Mouse (Mus musculus): ENCODE results near the gene Gtdc1. TPM values are rescaled to one million over a fixed set of nuclear protein-coding genes. Genes with fewer than 3 reads are reported as not detected.

The Gtdc1 gene
- polyA plus RNA-seq, 1 experiment from 2014 or later, result 20.6 TPM

DNA sequence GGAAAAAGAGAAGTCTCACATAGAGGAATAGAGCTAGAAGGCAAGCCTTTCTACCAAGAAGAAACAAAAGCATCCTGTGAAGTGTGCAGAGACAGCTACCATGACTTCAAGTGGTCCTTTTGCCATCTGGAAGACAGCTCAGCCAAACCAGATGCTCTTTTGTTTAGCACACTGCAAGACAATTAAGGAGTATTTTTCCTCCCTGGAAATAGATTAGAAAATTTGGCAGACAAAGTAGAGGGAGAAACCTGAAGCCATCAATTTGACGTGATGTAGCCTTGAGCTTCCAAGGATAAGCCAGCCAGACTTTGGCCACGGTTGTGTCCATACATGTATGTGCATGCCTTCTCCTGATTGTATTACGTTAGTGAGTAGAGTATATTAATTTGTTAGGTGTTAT is 3.5 kb upstream of the Gtdc1 start:
- ATAC-seq, result no peak
- no peak overlapping the region for H3K9ac ChIP-seq (ENCODE audit: low read length)

DNA sequence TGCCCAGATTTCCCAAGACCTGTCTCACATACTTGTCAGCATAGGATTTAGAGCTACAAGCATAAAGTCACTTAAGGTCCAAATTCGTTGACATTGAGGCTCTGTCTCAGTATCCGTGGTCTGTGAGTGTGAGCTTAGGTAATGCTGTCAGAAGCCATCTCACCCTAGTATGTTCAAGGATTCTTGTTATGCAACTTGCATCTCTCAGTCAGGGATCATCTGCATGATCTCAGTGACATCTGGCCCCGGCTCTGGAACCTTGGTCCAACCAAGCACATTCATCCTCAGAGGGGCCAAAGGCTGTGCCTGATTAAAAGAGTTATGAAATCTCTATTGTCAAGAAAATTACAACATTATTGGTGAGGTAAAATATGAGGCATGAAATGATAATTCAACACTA is 1.2 kb upstream of the Gtdc1 start:
- WGBS, result 89% methylated on average over 3 of the region's 3 CpGs
- no peak overlapping the region for H3K9ac ChIP-seq (ENCODE audit: low read length)
- DNase-seq (ENCODE audit: low spot score), result no peak

More for the DNA sequence above, 3.5 kb upstream of the Gtdc1 start:
- Histone ChIP-seq H3K4me1 (ENCODE audit: control insufficient read depth, insufficient read depth, low read length) (0 out of 2 replicates have a peak, but pooled peaks cover 2% of the 10 kb centered on the region), H3K27me3 (replicated peaks; ENCODE audit: control insufficient read depth, insufficient read depth, low read length) (no peaks in the 10 kb centered on the region), H3K4me2 (ENCODE audit: low read length) (no peak overlapping the region), H3K27ac (ENCODE audit: low read depth, low read length) (no peak overlapping the region), H3K36me3 (ENCODE audit: control insufficient read depth, insufficient read depth, low read length) (no peaks in the 10 kb centered on the region), H3K4me3 (ENCODE audit: low read depth, low read length) (no peak overlapping the region), H3K9me3 (replicated peaks; ENCODE audit: control insufficient read depth, low read length) (no peaks in the 10 kb centered on the region)
- WGBS, result 79% methylated on average over 3 of the region's 3 CpGs
- DNase-seq (ENCODE audit: low spot score), result peak; percentile 9

DNA sequence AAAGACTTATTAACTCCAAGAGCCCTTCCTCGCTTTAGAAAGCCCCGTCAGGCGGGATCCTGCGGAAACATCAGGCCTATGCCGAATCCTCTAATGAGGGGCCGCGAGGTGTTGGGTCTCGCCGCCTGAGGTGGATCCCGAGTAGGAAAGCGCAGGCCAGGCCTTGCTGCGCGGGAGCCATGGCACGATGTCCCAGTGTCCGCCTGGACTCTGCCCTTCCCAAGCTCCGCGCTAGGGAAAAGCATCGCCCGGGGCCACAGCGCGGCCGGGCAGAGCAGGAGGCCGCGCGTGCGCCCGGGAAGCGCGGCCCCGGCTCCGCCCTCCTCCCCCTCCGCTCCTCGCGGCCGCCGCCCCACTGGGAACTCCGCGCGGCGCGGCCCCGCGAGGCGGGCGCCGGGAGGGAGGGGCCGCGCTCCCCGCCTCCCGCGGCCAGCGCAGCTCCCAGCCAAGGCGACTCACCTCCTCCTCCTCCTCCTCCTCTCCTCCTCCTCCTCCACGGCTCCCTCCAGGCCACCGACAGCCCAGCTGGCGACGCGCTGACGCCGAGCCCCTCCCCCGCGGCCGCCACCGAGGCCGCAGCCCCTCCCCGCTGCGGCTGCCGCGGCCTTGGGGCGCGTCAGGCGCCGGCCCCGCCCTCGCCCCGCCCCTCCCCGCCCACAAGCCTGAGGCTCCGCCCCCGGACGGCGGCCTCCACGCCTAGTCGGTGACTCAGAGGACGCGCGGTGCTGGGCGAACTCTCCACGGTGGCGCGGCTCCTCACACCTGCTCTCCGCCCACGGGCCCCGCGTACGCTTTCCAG is 575 bp downstream of the Gtdc1 start:
- H3K27ac ChIP-seq (ENCODE audit: low read depth, low read length), result peak overlapping the region; percentile 90
- peak overlapping the region; percentile 90 for H3K9ac ChIP-seq (ENCODE audit: low read length)
- 1% methylated on average over 60 of the region's 95 CpGs for WGBS
- H3K9me3 ChIP-seq (replicated peaks; ENCODE audit: control insufficient read depth, low read length), result no peaks in the 10 kb centered on the region
- no peaks in the 10 kb centered on the region for H3K36me3 ChIP-seq (ENCODE audit: control insufficient read depth, insufficient read depth, low read length)
- H3K27me3 ChIP-seq (replicated peaks; ENCODE audit: control insufficient read depth, insufficient read depth, low read length), result no peaks in the 10 kb centered on the region
- H3K4me1 ChIP-seq (ENCODE audit: control insufficient read depth, insufficient read depth, low read length), result 0 out of 2 replicates have a peak, but pooled peaks cover 2% of the 10 kb centered on the region
- peak; percentile 93 for DNase-seq (ENCODE audit: low spot score)
- peak overlapping the region; percentile 70 for H3K4me3 ChIP-seq (ENCODE audit: low read depth, low read length)
- peak overlapping the region; percentile 83 for H3K4me2 ChIP-seq (ENCODE audit: low read length)
- peak; percentile 96 for ATAC-seq

More for the DNA sequence above, 1.2 kb upstream of the Gtdc1 start:
- ATAC-seq, result no peak
- Histone ChIP-seq H3K36me3 (ENCODE audit: control insufficient read depth, insufficient read depth, low read length) (no peaks in the 10 kb centered on the region), H3K27ac (ENCODE audit: low read depth, low read length) (no peak overlapping the region), H3K4me1 (ENCODE audit: control insufficient read depth, insufficient read depth, low read length) (0 out of 2 replicates have a peak, but pooled peaks cover 2% of the 10 kb centered on the region), H3K4me3 (ENCODE audit: low read depth, low read length) (no peak overlapping the region), H3K9me3 (replicated peaks; ENCODE audit: control insufficient read depth, low read length) (no peaks in the 10 kb centered on the region), H3K4me2 (ENCODE audit: low read length) (no peak overlapping the region), H3K27me3 (replicated peaks; ENCODE audit: control insufficient read depth, insufficient read depth, low read length) (no peaks in the 10 kb centered on the region)

DNA sequence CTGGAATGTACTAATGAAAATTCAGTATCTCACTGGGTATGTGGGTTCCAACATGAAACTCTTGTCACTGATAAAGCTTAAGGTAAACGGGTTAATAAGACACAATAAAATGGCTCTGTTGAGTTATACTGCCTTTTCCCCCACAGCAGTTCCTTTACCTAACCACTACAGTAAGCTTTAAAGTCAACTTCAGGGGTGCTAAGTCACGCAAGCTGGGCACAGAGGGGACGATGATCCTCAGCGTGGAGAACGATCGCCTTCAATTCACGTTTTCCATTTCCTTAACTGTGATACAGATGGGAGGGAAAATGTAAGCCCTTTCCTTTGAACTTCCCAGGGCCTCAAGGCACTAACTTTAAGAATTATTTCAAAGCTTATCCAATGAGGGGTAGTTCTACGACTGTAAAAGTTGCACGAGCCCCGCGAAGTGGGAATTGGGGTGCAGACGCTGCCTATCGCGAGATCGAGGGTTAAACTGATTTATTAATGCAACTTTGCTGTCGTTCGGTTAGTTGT is 1.2 kb downstream of the Gtdc1 start:
- no peak for ATAC-seq
- Histone ChIP-seq H3K27ac (ENCODE audit: low read depth, low read length) (peak overlapping the region; percentile 90), H3K4me3 (ENCODE audit: low read depth, low read length) (peak overlapping the region; percentile 70), H3K4me2 (ENCODE audit: low read length) (peak overlapping the region; percentile 83), H3K27me3 (replicated peaks; ENCODE audit: control insufficient read depth, insufficient read depth, low read length) (no peaks in the 10 kb centered on the region), H3K4me1 (ENCODE audit: control insufficient read depth, insufficient read depth, low read length) (0 out of 2 replicates have a peak, but pooled peaks cover 2% of the 10 kb centered on the region), H3K9me3 (replicated peaks; ENCODE audit: control insufficient read depth, low read length) (no peaks in the 10 kb centered on the region), H3K36me3 (ENCODE audit: control insufficient read depth, insufficient read depth, low read length) (no peaks in the 10 kb centered on the region), H3K9ac (ENCODE audit: low read length) (peak overlapping the region; percentile 90)
- no peak for DNase-seq (ENCODE audit: low spot score)
- WGBS, result under 1% methylated on average over 17 of the region's 17 CpGs

DNA sequence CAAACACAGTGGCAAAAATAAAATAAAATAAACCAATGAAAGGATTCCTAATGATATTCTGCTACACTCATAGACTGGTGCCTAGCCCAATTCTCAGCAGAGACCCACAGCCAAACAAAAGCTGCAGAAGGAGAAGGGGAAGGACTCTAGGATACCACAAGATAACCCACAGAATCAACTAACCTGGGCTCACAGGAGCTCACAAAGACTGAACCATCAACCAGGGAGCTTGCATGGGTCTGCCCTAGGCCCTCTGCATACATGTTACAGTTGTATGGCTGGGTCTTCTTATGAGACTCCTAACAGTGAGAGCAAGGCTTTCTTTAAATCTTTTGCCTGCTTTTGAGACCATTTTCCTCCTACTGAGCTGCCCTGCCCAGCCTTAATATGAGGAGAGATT is 2.8 kb downstream of the Gtdc1 start:
- Histone ChIP-seq H3K27ac (ENCODE audit: low read depth, low read length) (no peak overlapping the region), H3K4me2 (ENCODE audit: low read length) (no peak overlapping the region), H3K27me3 (replicated peaks; ENCODE audit: control insufficient read depth, insufficient read depth, low read length) (no peaks in the 10 kb centered on the region), H3K9me3 (replicated peaks; ENCODE audit: control insufficient read depth, low read length) (no peaks in the 10 kb centered on the region), H3K36me3 (ENCODE audit: control insufficient read depth, insufficient read depth, low read length) (no peaks in the 10 kb centered on the region), H3K4me1 (ENCODE audit: control insufficient read depth, insufficient read depth, low read length) (0 out of 2 replicates have a peak, but pooled peaks cover 2% of the 10 kb centered on the region), H3K4me3 (ENCODE audit: low read depth, low read length) (no peak overlapping the region), H3K9ac (ENCODE audit: low read length) (no peak overlapping the region)
- DNase-seq (ENCODE audit: low spot score) (no peak), ATAC-seq (no peak)

DNA sequence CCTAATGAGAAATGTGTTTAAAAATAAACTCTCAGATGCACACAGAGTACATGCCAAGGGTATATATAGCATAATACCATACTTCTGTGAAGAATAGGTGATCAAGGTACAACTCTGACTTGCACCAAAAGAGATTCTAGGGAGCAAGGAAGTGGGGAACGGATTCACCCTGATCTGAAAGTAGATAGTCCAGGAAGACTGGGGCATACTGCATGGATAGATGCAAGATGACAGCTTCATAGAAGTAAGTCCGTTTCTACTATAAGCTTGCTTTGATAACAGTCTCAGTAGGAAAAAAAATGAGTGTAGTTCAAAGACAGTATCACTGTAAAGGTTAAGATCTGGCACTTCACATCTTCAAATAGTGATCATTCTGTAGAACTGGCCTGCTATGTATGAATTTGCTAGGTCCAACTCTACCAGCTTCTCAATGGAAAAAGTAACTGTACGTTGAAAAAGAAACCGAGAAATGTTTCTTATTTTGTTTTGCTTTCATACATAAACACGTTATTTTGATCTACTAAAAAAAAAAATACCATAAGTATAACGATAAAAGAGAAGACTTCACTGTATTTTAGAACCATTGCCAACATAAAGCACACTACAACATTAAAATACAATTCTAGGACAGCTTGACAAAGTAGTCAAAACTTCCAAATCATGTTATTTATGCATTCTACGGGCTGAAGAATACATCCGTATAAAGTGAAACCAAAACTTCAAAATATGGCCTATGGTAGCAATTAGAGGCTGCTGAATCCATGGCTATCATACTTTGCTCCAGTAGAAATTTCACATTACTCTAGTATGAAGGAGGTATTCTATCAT is 4.2 kb downstream of the Gtdc1 start:
- WGBS, result 95% methylated on average over 8 of the region's 8 CpGs
- no peak overlapping the region for H3K27ac ChIP-seq (ENCODE audit: low read depth, low read length)
- H3K4me1 ChIP-seq (ENCODE audit: control insufficient read depth, insufficient read depth, low read length), result 0 out of 2 replicates have a peak, but pooled peaks cover 2% of the 10 kb centered on the region
- no peaks in the 10 kb centered on the region for H3K27me3 ChIP-seq (replicated peaks; ENCODE audit: control insufficient read depth, insufficient read depth, low read length)
- H3K4me2 ChIP-seq (ENCODE audit: low read length), result no peak overlapping the region
- no peak overlapping the region for H3K4me3 ChIP-seq (ENCODE audit: low read depth, low read length)
- ATAC-seq, result no peak
- no peak overlapping the region for H3K9ac ChIP-seq (ENCODE audit: low read length)
- no peak for DNase-seq (ENCODE audit: low spot score)
- no peaks in the 10 kb centered on the region for H3K36me3 ChIP-seq (ENCODE audit: control insufficient read depth, insufficient read depth, low read length)
- no peaks in the 10 kb centered on the region for H3K9me3 ChIP-seq (replicated peaks; ENCODE audit: control insufficient read depth, low read length)

DNA sequence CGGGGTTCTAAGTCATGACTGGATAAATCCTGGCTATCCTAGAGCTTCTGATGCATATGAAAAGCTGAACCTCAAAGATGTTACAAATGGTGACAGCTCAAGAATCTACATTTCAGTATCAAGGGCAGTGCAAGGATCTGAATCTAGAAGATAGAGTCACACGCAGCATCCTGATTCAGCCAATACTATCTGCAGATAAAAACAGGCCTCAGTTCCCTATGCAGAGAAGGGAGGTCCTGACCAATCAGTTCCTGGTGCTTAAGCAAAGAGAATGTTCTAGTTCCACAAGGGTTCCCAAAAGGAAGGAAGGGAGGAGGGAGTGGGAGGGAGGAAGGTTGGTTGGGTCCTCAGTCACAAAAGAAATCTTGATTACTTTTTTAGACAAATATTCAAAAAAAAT is 5.0 kb downstream of the Gtdc1 start:
- 93% methylated on average over 2 of the region's 2 CpGs for WGBS
- H3K27ac ChIP-seq (ENCODE audit: low read depth, low read length), result no peak overlapping the region

DNA sequence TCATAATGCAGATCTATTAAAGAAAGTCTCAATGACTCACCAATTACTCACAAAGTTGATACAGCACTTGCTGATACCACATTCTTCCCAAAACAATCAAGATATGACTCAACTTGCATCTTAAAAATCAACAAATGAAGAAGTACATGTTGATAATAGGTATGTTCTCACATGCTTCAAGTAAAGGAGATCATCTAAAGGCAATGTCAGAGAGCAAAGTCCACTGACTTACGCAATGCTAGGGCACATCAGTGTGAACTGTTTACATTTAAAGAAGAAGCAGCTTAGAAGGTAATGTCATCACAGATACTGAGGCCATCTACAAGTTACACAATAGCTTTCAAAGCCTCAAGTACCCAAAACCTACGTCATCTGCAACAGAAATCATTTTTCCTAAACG is 7.0 kb downstream of the Gtdc1 start:
- 87% methylated on average over 3 of the region's 3 CpGs for WGBS
- Histone ChIP-seq H3K27ac (ENCODE audit: low read depth, low read length) (no peak overlapping the region), H3K36me3 (ENCODE audit: control insufficient read depth, insufficient read depth, low read length) (no peaks in the 10 kb centered on the region), H3K4me1 (ENCODE audit: control insufficient read depth, insufficient read depth, low read length) (no peaks in the 10 kb centered on the region), H3K4me3 (ENCODE audit: low read depth, low read length) (no peak overlapping the region), H3K27me3 (replicated peaks; ENCODE audit: control insufficient read depth, insufficient read depth, low read length) (no peaks in the 10 kb centered on the region), H3K9me3 (replicated peaks; ENCODE audit: control insufficient read depth, low read length) (no peaks in the 10 kb centered on the region), H3K9ac (ENCODE audit: low read length) (no peak overlapping the region), H3K4me2 (ENCODE audit: low read length) (no peak overlapping the region)
- DNase-seq (ENCODE audit: low spot score) (no peak), ATAC-seq (no peak)

More for the DNA sequence above, 5.0 kb downstream of the Gtdc1 start:
- Histone ChIP-seq H3K9me3 (replicated peaks; ENCODE audit: control insufficient read depth, low read length) (no peaks in the 10 kb centered on the region), H3K4me2 (ENCODE audit: low read length) (no peak overlapping the region), H3K4me3 (ENCODE audit: low read depth, low read length) (no peak overlapping the region), H3K9ac (ENCODE audit: low read length) (no peak overlapping the region), H3K36me3 (ENCODE audit: control insufficient read depth, insufficient read depth, low read length) (no peaks in the 10 kb centered on the region), H3K27me3 (replicated peaks; ENCODE audit: control insufficient read depth, insufficient read depth, low read length) (no peaks in the 10 kb centered on the region), H3K4me1 (ENCODE audit: control insufficient read depth, insufficient read depth, low read length) (0 out of 2 replicates have a peak, but pooled peaks cover 2% of the 10 kb centered on the region)
- ATAC-seq (no peak), DNase-seq (ENCODE audit: low spot score) (no peak)
